Mouse (Mus musculus): Measurements from ENCODE around the gene Cgrrf1. TPM values are rescaled to one million over a fixed set of nuclear protein-coding genes. Genes with fewer than 3 reads are reported as not detected.

The Cgrrf1 gene
- polyA plus RNA-seq, 1 experiment from 2014 or later, result 20.3 TPM

- Histone ChIP-seq H3K27me3 (replicated peaks; ENCODE audit: control insufficient read depth, insufficient read depth, low read length) (no peaks in the 10 kb centered on the region), H3K9ac (ENCODE audit: low read length) (no peak overlapping the region), H3K4me2 (ENCODE audit: low read length) (no peak overlapping the region), H3K36me3 (ENCODE audit: control insufficient read depth, insufficient read depth, low read length) (no peaks in the 10 kb centered on the region; the same call in 1 of the 2 replicates), H3K9me3 (replicated peaks; ENCODE audit: control insufficient read depth, low read length) (no peaks in the 10 kb centered on the region), H3K27ac (ENCODE audit: low read depth, low read length) (no peak overlapping the region), H3K4me1 (ENCODE audit: control insufficient read depth, insufficient read depth, low read length) (no peaks in the 10 kb centered on the region), H3K4me3 (ENCODE audit: low read depth, low read length) (no peak overlapping the region)
- no peak for ATAC-seq
- 90% methylated on average over 5 of the region's 5 CpGs for WGBS
- DNase-seq (ENCODE audit: low spot score), result no peak
Observed at GRCm38 (mm10) chr14:46897953-46898352, 66.0 kb downstream of the Cgrrf1 start.

GRCm38 (mm10) chr14:46898626-46899025 lies 66.7 kb downstream of the Cgrrf1 start:
- Histone ChIP-seq H3K4me3 (ENCODE audit: low read depth, low read length) (no peak overlapping the region), H3K4me1 (ENCODE audit: control insufficient read depth, insufficient read depth, low read length) (no peaks in the 10 kb centered on the region), H3K4me2 (ENCODE audit: low read length) (no peak overlapping the region), H3K27ac (ENCODE audit: low read depth, low read length) (no peak overlapping the region), H3K9ac (ENCODE audit: low read length) (no peak overlapping the region), H3K36me3 (ENCODE audit: control insufficient read depth, insufficient read depth, low read length) (no peaks in the 10 kb centered on the region; the same call in 1 of the 2 replicates), H3K27me3 (replicated peaks; ENCODE audit: control insufficient read depth, insufficient read depth, low read length) (no peaks in the 10 kb centered on the region), H3K9me3 (replicated peaks; ENCODE audit: control insufficient read depth, low read length) (no peaks in the 10 kb centered on the region)
- no peak for DNase-seq (ENCODE audit: low spot score)
- 64% methylated on average over 3 of the region's 3 CpGs for WGBS
- ATAC-seq, result no peak

- ATAC-seq, result no peak
Observed at GRCm38 (mm10) chr14:46902498-46903087, 70.7 kb downstream of the Cgrrf1 start.

More at GRCm38 (mm10) chr14:46902498-46903087, 70.7 kb downstream of the Cgrrf1 start:
- Histone ChIP-seq H3K4me3 (ENCODE audit: low read depth, low read length) (no peak overlapping the region), H3K9me3 (replicated peaks; ENCODE audit: control insufficient read depth, low read length) (no peaks in the 10 kb centered on the region), H3K36me3 (ENCODE audit: control insufficient read depth, insufficient read depth, low read length) (no peaks in the 10 kb centered on the region), H3K27ac (ENCODE audit: low read depth, low read length) (no peak overlapping the region), H3K4me1 (ENCODE audit: control insufficient read depth, insufficient read depth, low read length) (no peaks in the 10 kb centered on the region), H3K9ac (ENCODE audit: low read length) (no peak overlapping the region), H3K27me3 (replicated peaks; ENCODE audit: control insufficient read depth, insufficient read depth, low read length) (no peaks in the 10 kb centered on the region), H3K4me2 (ENCODE audit: low read length) (no peak overlapping the region)
- WGBS, result 89% methylated on average over 9 of the region's 9 CpGs
- DNase-seq (ENCODE audit: low spot score), result no peak

Other genes with a start within 250 kb of the Cgrrf1 start
- 17.0 and 29.0 TPM in 2 replicates for gene Cdkn3, start 71.6 kb upstream of the Cgrrf1 start, polyA plus RNA-seq (2014; fragmentation: Nextera tagmentation; extraction: Ambion mirVana)
- 170 and 176 TPM in 2 replicates for gene Cnih1, start 43.7 kb upstream of the Cgrrf1 start, polyA plus RNA-seq (2014; fragmentation: Nextera tagmentation; extraction: Ambion mirVana)
- gene Gmfb, start 9.9 kb upstream of the Cgrrf1 start, polyA plus RNA-seq (2014; fragmentation: Nextera tagmentation; extraction: Ambion mirVana), result 107 and 137 TPM in 2 replicates
- gene Samd4, start 50.7 kb downstream of the Cgrrf1 start, polyA plus RNA-seq (2014; fragmentation: Nextera tagmentation; extraction: Ambion mirVana), result 3.6 and 4.4 TPM in 2 replicates

Measured in forebrain, embryonic 14.5 days (tissue).